Mouse (Mus musculus): ENCODE data around the gene Cd5. TPM values are rescaled to one million over a fixed set of nuclear protein-coding genes. Genes with fewer than 3 reads are reported as not detected.

Gene Cd5
- total RNA-seq (2021) (under 1 TPM; 0.11 to 0.26 TPM), polyA plus RNA-seq (2012; rRNA removed) (0.35 and 0.80 TPM in 2 replicates)
- long read RNA-seq: 0 reads

- Histone ChIP-seq H3K79me2 (replicated peaks; ENCODE audit: control insufficient read depth, insufficient read depth, low read length) (no peaks in the 10 kb centered on the region), H3K4me1 (ENCODE audit: control insufficient read depth, insufficient read depth, low read length) (no peaks in the 10 kb centered on the region), H3K36me3 (ENCODE audit: control insufficient read depth, insufficient read depth, low read length) (no peaks in the 10 kb centered on the region), H3K27me3 (ENCODE audit: control insufficient read depth, insufficient read depth, low read length) (no peaks in the 10 kb centered on the region), H3K4me3 (no peak within 1 kb of the TSS), H3K27ac (no peak within 1 kb of the TSS), H3K9ac (ENCODE audit: low read depth, low read length) (no peak within 1 kb of the TSS)
- TF ChIP-seq POLR2A (IDR thresholded peaks at IDR 0.05; ENCODE audit: insufficient read depth, low read depth, low read length) (no peak), EP300 (IDR thresholded peaks at IDR 0.05; ENCODE audit: insufficient read depth, low read depth, low read length) (no peak), CTCF (IDR thresholded peaks at IDR 0.05) (no peak)
- WGBS: 73% methylated on average over 4 of the region's 4 CpGs
- intact Hi-C loops (cut with DNase I): no loop called here
- peak in 1 of 2 experiments; percentile 23 for DNase-seq
Observed at GRCm38 (mm10) chr19:10738811-10739210, at the start of gene Cd5. Gene Cd5 (minus strand): TSS chr19:10739002.

GRCm38 (mm10) chr19:10788242-10788641 is 49.4 kb upstream of the Cd5 start:
- Histone ChIP-seq H3K27me3 (ENCODE audit: control insufficient read depth, insufficient read depth, low read length) (no peaks in the 10 kb centered on the region), H3K79me2 (replicated peaks; ENCODE audit: control insufficient read depth, insufficient read depth, low read length) (no peaks in the 10 kb centered on the region)

DNA sequence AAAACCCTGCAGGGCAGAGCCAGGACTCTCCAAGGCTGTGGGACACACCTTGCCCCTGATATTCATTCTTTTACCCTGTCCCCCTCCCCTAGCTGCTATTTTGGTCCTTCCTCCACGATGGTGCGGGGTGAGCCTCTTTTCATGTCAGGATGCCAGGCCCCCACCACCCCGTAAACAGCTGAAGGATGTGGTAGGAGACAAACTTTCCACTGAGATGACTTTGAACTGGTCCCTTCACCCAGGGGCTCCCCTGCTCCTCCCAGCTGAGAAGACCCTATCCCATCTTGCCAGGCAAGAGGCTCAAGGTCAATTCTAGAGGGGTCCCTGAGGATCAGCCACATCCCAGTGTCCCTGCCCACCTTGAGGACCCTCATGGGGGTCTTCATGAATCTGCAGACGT is 48.6 kb upstream of the Cd5 start:
- WGBS: 69% methylated on average over 4 of the region's 4 CpGs

More at GRCm38 (mm10) chr19:10788242-10788641, 49.4 kb upstream of the Cd5 start:
- H3K4me3 ChIP-seq: no peak overlapping the region
- no peak overlapping the region for H3K9ac ChIP-seq (ENCODE audit: low read depth, low read length)
- DNase-seq: no peak
- H3K4me1 ChIP-seq (ENCODE audit: control insufficient read depth, insufficient read depth, low read length): peaks cover 1% of the 10 kb centered on the region; the same call in 1 of the 2 replicates
- intact Hi-C loops (cut with DNase I): no loop called here
- TF ChIP-seq EP300 (IDR thresholded peaks at IDR 0.05; ENCODE audit: insufficient read depth, low read depth, low read length) (no peak), POLR2A (IDR thresholded peaks at IDR 0.05; ENCODE audit: insufficient read depth, low read depth, low read length) (no peak), CTCF (IDR thresholded peaks at IDR 0.05) (no peak)
- WGBS: 70% methylated on average over 9 of the region's 9 CpGs
- no peaks in the 10 kb centered on the region for H3K36me3 ChIP-seq (ENCODE audit: control insufficient read depth, insufficient read depth, low read length)
- H3K27ac ChIP-seq: no peak overlapping the region

DNA sequence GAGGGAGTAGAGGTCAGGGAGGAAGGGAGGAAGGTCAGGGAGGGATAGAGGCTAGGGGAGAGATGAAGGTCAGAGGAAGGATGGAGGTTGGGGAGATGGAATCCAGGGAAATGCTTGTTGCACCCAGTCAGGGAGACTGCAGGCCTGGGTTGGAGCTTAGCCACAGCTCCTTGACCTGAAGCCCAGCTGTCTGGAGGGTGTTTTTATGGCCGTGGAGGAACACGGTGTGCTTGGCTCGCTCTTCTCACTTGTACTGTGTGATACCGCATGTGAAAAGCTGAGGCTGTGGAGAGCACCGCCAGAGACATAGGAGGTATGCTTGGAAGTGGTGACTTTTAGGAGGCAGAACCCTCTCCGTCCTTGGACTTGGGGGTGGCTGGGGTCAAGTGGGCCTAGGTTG is 48.0 kb upstream of the Cd5 start:
- 60% methylated on average over 6 of the region's 6 CpGs for WGBS
- Histone ChIP-seq H3K4me3 (no peak overlapping the region), H3K9ac (ENCODE audit: low read depth, low read length) (no peak overlapping the region), H3K27ac (no peak overlapping the region; the same call in 1 of the 2 replicates), H3K4me1 (ENCODE audit: control insufficient read depth, insufficient read depth, low read length) (peaks cover 5% of the 10 kb centered on the region; the same call in 1 of the 2 replicates), H3K36me3 (ENCODE audit: control insufficient read depth, insufficient read depth, low read length) (no peaks in the 10 kb centered on the region), H3K27me3 (ENCODE audit: control insufficient read depth, insufficient read depth, low read length) (no peaks in the 10 kb centered on the region), H3K79me2 (replicated peaks; ENCODE audit: control insufficient read depth, insufficient read depth, low read length) (no peaks in the 10 kb centered on the region)
- DNase-seq: peak; percentile 31 to 56
- no peak for TF ChIP-seq CTCF (IDR thresholded peaks at IDR 0.05)
- no peak for TF ChIP-seq POLR2A (IDR thresholded peaks at IDR 0.05; ENCODE audit: insufficient read depth, low read depth, low read length)
- TF ChIP-seq EP300 (IDR thresholded peaks at IDR 0.05; ENCODE audit: insufficient read depth, low read depth, low read length): peak; percentile 80; the same call in 1 of the 2 replicates
- intact Hi-C loops (cut with DNase I): no loop called here

More for the DNA sequence above, 48.6 kb upstream of the Cd5 start:
- no peaks in the 10 kb centered on the region for H3K27me3 ChIP-seq (ENCODE audit: control insufficient read depth, insufficient read depth, low read length)
- peaks cover 5% of the 10 kb centered on the region; the same call in 1 of the 2 replicates for H3K4me1 ChIP-seq (ENCODE audit: control insufficient read depth, insufficient read depth, low read length)
- no peak overlapping the region; the same call in 1 of the 2 replicates for H3K27ac ChIP-seq
- no peaks in the 10 kb centered on the region for H3K79me2 ChIP-seq (replicated peaks; ENCODE audit: control insufficient read depth, insufficient read depth, low read length)
- H3K9ac ChIP-seq (ENCODE audit: low read depth, low read length): no peak overlapping the region
- no peak overlapping the region for H3K4me3 ChIP-seq
- no peaks in the 10 kb centered on the region for H3K36me3 ChIP-seq (ENCODE audit: control insufficient read depth, insufficient read depth, low read length)
- DNase-seq: no peak
- intact Hi-C loops (cut with DNase I): no loop called here
- no peak for TF ChIP-seq CTCF (IDR thresholded peaks at IDR 0.05)
- no peak for TF ChIP-seq EP300 (IDR thresholded peaks at IDR 0.05; ENCODE audit: insufficient read depth, low read depth, low read length)
- no peak for TF ChIP-seq POLR2A (IDR thresholded peaks at IDR 0.05; ENCODE audit: insufficient read depth, low read depth, low read length)

DNA sequence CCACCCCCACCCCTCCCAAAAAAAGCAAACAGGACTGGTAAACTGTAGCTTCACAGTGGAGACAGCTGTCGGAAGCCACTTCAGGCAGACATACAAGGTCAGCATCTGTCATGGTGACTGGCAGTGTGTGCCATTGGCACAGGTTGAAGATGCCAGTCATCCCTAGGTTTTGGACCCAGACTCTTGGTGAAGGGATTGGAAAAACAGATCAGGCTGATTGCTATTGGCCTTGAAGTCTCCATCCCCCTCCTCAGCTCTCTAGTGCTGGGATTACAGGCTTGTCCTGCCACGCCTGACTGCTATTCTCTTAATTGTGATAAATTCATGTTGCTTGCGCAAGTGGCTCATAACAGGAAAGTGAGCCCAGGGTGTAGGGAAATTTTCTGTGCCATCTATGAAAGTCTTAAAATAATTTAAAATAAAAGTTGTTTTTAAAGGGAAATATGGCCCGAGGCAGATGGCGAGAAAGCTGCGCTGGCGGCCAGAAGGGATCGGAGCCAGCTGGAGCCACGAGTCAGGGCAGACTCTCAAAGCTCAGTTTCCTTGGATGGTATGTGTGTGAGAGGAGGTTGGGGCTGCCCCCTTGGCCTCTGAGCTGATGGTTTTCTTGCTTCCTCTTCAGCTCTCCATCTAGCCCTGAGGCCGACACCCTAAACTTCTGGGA is 46.1 kb upstream of the Cd5 start:
- Histone ChIP-seq H3K4me3 (no peak overlapping the region), H3K27ac (no peak overlapping the region), H3K79me2 (replicated peaks; ENCODE audit: control insufficient read depth, insufficient read depth, low read length) (no peaks in the 10 kb centered on the region), H3K4me1 (ENCODE audit: control insufficient read depth, insufficient read depth, low read length) (peaks cover 9% of the 10 kb centered on the region), H3K27me3 (ENCODE audit: control insufficient read depth, insufficient read depth, low read length) (no peaks in the 10 kb centered on the region), H3K9ac (ENCODE audit: low read depth, low read length) (no peak overlapping the region), H3K36me3 (ENCODE audit: control insufficient read depth, insufficient read depth, low read length) (no peaks in the 10 kb centered on the region)
- 89% methylated on average over 10 of the region's 10 CpGs for WGBS
- TF ChIP-seq CTCF (IDR thresholded peaks at IDR 0.05) (no peak), POLR2A (IDR thresholded peaks at IDR 0.05; ENCODE audit: insufficient read depth, low read depth, low read length) (no peak), EP300 (IDR thresholded peaks at IDR 0.05; ENCODE audit: insufficient read depth, low read depth, low read length) (no peak)
- intact Hi-C loops (cut with DNase I): no loop called here
- no peak for DNase-seq

DNA sequence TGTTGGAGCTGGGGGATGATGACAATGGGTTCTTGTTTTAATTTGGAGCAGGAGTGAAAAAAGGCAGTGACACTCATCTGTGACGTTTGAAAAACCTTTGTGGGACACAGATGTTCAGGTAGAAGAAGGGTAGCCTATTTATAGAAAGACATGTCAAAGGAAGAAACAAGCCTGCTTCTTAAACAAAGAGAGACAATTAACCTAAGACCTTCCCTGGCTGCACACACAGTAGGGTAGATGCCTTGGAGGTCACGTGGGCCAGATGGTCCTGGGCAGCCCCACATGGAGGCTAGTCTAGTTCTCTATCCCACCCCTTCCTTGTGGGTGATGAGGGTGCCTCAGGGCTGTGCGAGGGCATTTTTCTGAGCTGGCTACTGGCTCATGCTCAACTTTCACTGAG is 45.3 kb upstream of the Cd5 start:
- DNase-seq: no peak
- H3K27me3 ChIP-seq (ENCODE audit: control insufficient read depth, insufficient read depth, low read length): no peaks in the 10 kb centered on the region

More for the DNA sequence above, 45.3 kb upstream of the Cd5 start:
- Histone ChIP-seq H3K36me3 (ENCODE audit: control insufficient read depth, insufficient read depth, low read length) (no peaks in the 10 kb centered on the region), H3K4me1 (ENCODE audit: control insufficient read depth, insufficient read depth, low read length) (peaks cover 9% of the 10 kb centered on the region), H3K9ac (ENCODE audit: low read depth, low read length) (no peak overlapping the region), H3K79me2 (replicated peaks; ENCODE audit: control insufficient read depth, insufficient read depth, low read length) (no peaks in the 10 kb centered on the region), H3K4me3 (no peak overlapping the region), H3K27ac (no peak overlapping the region)
- WGBS: 71% methylated on average over 3 of the region's 3 CpGs
- intact Hi-C loops (cut with DNase I): no loop called here
- TF ChIP-seq EP300 (IDR thresholded peaks at IDR 0.05; ENCODE audit: insufficient read depth, low read depth, low read length): no peak
- TF ChIP-seq POLR2A (IDR thresholded peaks at IDR 0.05; ENCODE audit: insufficient read depth, low read depth, low read length): no peak
- TF ChIP-seq CTCF (IDR thresholded peaks at IDR 0.05): no peak

All from heart, adult 2 months (tissue).